Mouse (Mus musculus) kidney, embryonic 14.5 days (tissue): ENCODE data around the gene Ifit2. TPM values are rescaled to one million over a fixed set of nuclear protein-coding genes. Genes with fewer than 3 reads are reported as not detected.

Experiments
- ATAC-seq: fragments of 200-750 bp; cut with Nextera tagmentation; 2 replicates; pipeline ENCODE4 v1.8.0; 2017; ENCODE audit warnings: moderate number of reproducible peaks, mild to moderate bottlenecking, moderate TSS enrichment, moderate library complexity; ENCODE audit not compliant: low FRiP score, low TSS enrichment
- H3K27ac ChIP-seq: fragments of 300-500 bp; sonication (generic); 2 replicates; pipeline ENCODE4 v1.5.1; 2014; ENCODE audit warnings: low read depth, mild to moderate bottlenecking, low read length, moderate library complexity, mixed read lengths
- H3K27me3 ChIP-seq: fragments of 300-500 bp; sonication (generic); 2 replicates; pipeline ENCODE4 v1.6.1; 2014; ENCODE audit warnings: mild to moderate bottlenecking, low read length; ENCODE audit not compliant: control insufficient read depth, insufficient read depth
- H3K36me3 ChIP-seq: fragments of 300-500 bp; sonication (generic); 2 replicates; pipeline ENCODE4 v1.6.1; 2014; ENCODE audit warnings: low read length, mixed read lengths; ENCODE audit not compliant: control insufficient read depth, insufficient read depth
- H3K4me1 ChIP-seq: fragments of 300-500 bp; sonication (generic); 2 replicates; pipeline ENCODE4 v1.6.1; 2014; ENCODE audit warnings: low read length, mixed read lengths; ENCODE audit not compliant: control insufficient read depth, insufficient read depth
- H3K4me2 ChIP-seq: fragments of 300-500 bp; sonication (generic); replicated peaks from 2 replicates; pipeline ENCODE4 v1.6.1; 2014; ENCODE audit warnings: low read depth, mild to moderate bottlenecking, low read length
- H3K4me3 ChIP-seq: fragments of 300-500 bp; sonication (generic); 2 replicates; pipeline ENCODE4 v1.5.1; 2014; ENCODE audit warnings: mild to moderate bottlenecking, low read length
- H3K9ac ChIP-seq: fragments of 300-500 bp; sonication (generic); 2 replicates; pipeline ENCODE4 v1.6.1; 2014; ENCODE audit warnings: low read depth, mild to moderate bottlenecking, low read length, moderate library complexity
- H3K9me3 ChIP-seq: fragments of 300-500 bp; sonication (generic); 2 replicates; pipeline ENCODE4 v1.6.1; 2016; ENCODE audit warnings: low read length; ENCODE audit not compliant: control insufficient read depth
- WGBS: fragments of 180-500 bp; shearing (Covaris S2); extraction: QIAGEN DNeasy Blood & Tissue Kit; methylation state at CpG from one replicate; pipeline ENCODE4 v1.1.7; 2014; 5-methylcytosine and 5-hydroxymethylcytosine counted together
- polyA plus RNA-seq: library from polyadenylated mRNA; unstranded; fragments of >200 nt; fragmentation: Nextera tagmentation; extraction: Ambion mirVana; gene quantifications from 2 replicates; pipeline ENCODE4 v1.2.1, GENCODE M21; 2014

Gene Ifit2
- 3.9 and 9.8 TPM in 2 replicates for polyA plus RNA-seq

GRCm38 (mm10) chr19:34550534-34551223, at the start of gene Ifit2:
Gene Ifit2, plus strand, starts transcription at chr19:34550694.
- WGBS: 3% methylated on average over 22 of the region's 22 CpGs
- H3K36me3 ChIP-seq: no peaks in the 10 kb centered on the region
- no peaks in the 10 kb centered on the region for H3K27me3 ChIP-seq
- 0 out of 2 replicates have a peak, but pooled peaks cover 3% of the 10 kb centered on the region for H3K4me1 ChIP-seq
- ATAC-seq: peak; percentile 93
- peak within 1 kb of the TSS; percentile 53 for H3K4me2 ChIP-seq
- peak within 1 kb of the TSS; percentile 29; the same call in 1 of the 2 replicates for H3K9ac ChIP-seq
- no peaks in the 10 kb centered on the region for H3K9me3 ChIP-seq
- H3K4me3 ChIP-seq: peak within 1 kb of the TSS; percentile 49
- no peak within 1 kb of the TSS for H3K27ac ChIP-seq

- peak; percentile 77 for ATAC-seq
- Histone ChIP-seq H3K4me2 (no peak overlapping the region), H3K9me3 (no peaks in the 10 kb centered on the region), H3K27ac (no peak overlapping the region), H3K9ac (no peak overlapping the region), H3K4me1 (no peaks in the 10 kb centered on the region), H3K36me3 (no peaks in the 10 kb centered on the region; the same call in 1 of the 2 replicates), H3K4me3 (no peak overlapping the region), H3K27me3 (no peaks in the 10 kb centered on the region)
- WGBS: 61% methylated on average over 4 of the region's 4 CpGs
These were observed 49.7 kb upstream of the Ifit2 start for GRCm38 (mm10) chr19:34500763-34501162.

GRCm38 (mm10) chr19:34505161-34505721, 45.3 kb upstream of the Ifit2 start:
- ATAC-seq: no peak
- Histone ChIP-seq H3K4me3 (no peak overlapping the region), H3K27ac (no peak overlapping the region), H3K36me3 (peaks cover 4% of the 10 kb centered on the region; the same call in 1 of the 2 replicates), H3K4me1 (no peaks in the 10 kb centered on the region), H3K27me3 (no peaks in the 10 kb centered on the region), H3K9me3 (no peaks in the 10 kb centered on the region), H3K9ac (no peak overlapping the region), H3K4me2 (no peak overlapping the region)
- WGBS: 88% methylated on average over 12 of the region's 12 CpGs

- H3K36me3 ChIP-seq: peaks cover 4% of the 10 kb centered on the region; the same call in 1 of the 2 replicates
- no peak overlapping the region for H3K4me3 ChIP-seq
- ATAC-seq: no peak
- H3K4me2 ChIP-seq: no peak overlapping the region
- no peaks in the 10 kb centered on the region for H3K4me1 ChIP-seq
- H3K9ac ChIP-seq: no peak overlapping the region
- no peaks in the 10 kb centered on the region for H3K27me3 ChIP-seq
- H3K27ac ChIP-seq: no peak overlapping the region
- whole genome bisulfite sequencing: 89% methylated on average over 5 of the region's 5 CpGs
- no peaks in the 10 kb centered on the region for H3K9me3 ChIP-seq
These were observed 39.8 kb upstream of the Ifit2 start for GRCm38 (mm10) chr19:34510717-34511116.

- H3K4me2 ChIP-seq: no peak overlapping the region
- no peaks in the 10 kb centered on the region for H3K27me3 ChIP-seq
- ATAC-seq: no peak
- no peaks in the 10 kb centered on the region for H3K4me1 ChIP-seq
- H3K9ac ChIP-seq: no peak overlapping the region
- no peaks in the 10 kb centered on the region for H3K9me3 ChIP-seq
- H3K4me3 ChIP-seq: no peak overlapping the region
- H3K36me3 ChIP-seq: peaks cover 1% of the 10 kb centered on the region; the same call in 1 of the 2 replicates
- WGBS: 82% methylated on average over 8 of the region's 8 CpGs
- no peak overlapping the region for H3K27ac ChIP-seq
These were observed 39.0 kb upstream of the Ifit2 start for GRCm38 (mm10) chr19:34511528-34511927.

GRCm38 (mm10) chr19:34515681-34516080, 34.8 kb upstream of the Ifit2 start:
- Histone ChIP-seq H3K36me3 (0 out of 2 replicates have a peak, but pooled peaks cover 3% of the 10 kb centered on the region), H3K9ac (no peak overlapping the region), H3K27ac (no peak overlapping the region), H3K4me1 (no peaks in the 10 kb centered on the region), H3K9me3 (no peaks in the 10 kb centered on the region), H3K4me2 (no peak overlapping the region), H3K27me3 (no peaks in the 10 kb centered on the region), H3K4me3 (no peak overlapping the region)
- ATAC-seq: no peak
- 81% methylated on average over 3 of the region's 3 CpGs for WGBS

- Histone ChIP-seq H3K27me3 (no peaks in the 10 kb centered on the region), H3K36me3 (0 out of 2 replicates have a peak, but pooled peaks cover 3% of the 10 kb centered on the region), H3K4me3 (no peak overlapping the region), H3K9me3 (no peaks in the 10 kb centered on the region), H3K27ac (no peak overlapping the region), H3K9ac (no peak overlapping the region), H3K4me1 (no peaks in the 10 kb centered on the region), H3K4me2 (no peak overlapping the region)
- ATAC-seq: no peak
- 88% methylated on average over 2 of the region's 2 CpGs for WGBS
These were observed 34.1 kb upstream of the Ifit2 start for GRCm38 (mm10) chr19:34516346-34516745.

GRCm38 (mm10) chr19:34517197-34517596, 33.3 kb upstream of the Ifit2 start:
- Histone ChIP-seq H3K9me3 (no peaks in the 10 kb centered on the region), H3K9ac (no peak overlapping the region), H3K4me1 (no peaks in the 10 kb centered on the region), H3K27me3 (no peaks in the 10 kb centered on the region), H3K4me3 (no peak overlapping the region), H3K4me2 (no peak overlapping the region), H3K27ac (no peak overlapping the region), H3K36me3 (0 out of 2 replicates have a peak, but pooled peaks cover 3% of the 10 kb centered on the region)
- 80% methylated on average over 3 of the region's 3 CpGs for WGBS
- no peak for ATAC-seq
